Mouse (Mus musculus) left cerebral cortex, adult 8-10 months (tissue): ENCODE data around the gene Adgrl1. TPM values are rescaled to one million over a fixed set of nuclear protein-coding genes. Genes with fewer than 3 reads are reported as not detected.
"Not testable (repeated sequence)": the region's sequence is repeated elsewhere in the genome, so short reads cannot be mapped to it uniquely, and the experiment has no call there.

Source experiments
- DNase-seq, 2 experiments: peaks; one replicate each; pipeline ENCODE4 v3.0.0; 2022; ENCODE audit warnings: low spot score in 2 of 2
- total RNA-seq, 4 experiments: library from RNA; stranded (reverse); gene quantifications; 2 replicates each; pipeline ENCODE4 v1.2.4; 2022

Gene Adgrl1
- total RNA-seq, 4 experiments from 2014 or later: 330 to 370 (median 359) TPM

DNA sequence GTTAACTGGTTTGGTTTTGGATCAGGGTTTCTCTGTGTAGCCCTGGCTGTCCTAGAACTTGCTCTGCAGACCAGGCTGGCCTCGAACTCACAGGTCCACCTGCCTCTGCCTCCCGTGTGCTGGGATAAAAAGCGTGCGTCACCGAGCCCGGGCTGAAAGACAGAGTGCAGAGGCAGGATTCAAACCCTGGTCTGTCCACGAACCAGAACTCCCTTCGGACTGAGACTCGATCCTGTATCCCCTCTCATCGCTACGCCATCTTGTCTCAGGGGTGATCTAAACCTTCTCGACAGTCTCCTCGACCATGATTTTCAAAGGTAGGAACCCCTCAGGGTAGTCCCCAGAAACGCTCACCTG is 54.8 kb downstream of the Adgrl1 start:
- no peak for DNase-seq

DNA sequence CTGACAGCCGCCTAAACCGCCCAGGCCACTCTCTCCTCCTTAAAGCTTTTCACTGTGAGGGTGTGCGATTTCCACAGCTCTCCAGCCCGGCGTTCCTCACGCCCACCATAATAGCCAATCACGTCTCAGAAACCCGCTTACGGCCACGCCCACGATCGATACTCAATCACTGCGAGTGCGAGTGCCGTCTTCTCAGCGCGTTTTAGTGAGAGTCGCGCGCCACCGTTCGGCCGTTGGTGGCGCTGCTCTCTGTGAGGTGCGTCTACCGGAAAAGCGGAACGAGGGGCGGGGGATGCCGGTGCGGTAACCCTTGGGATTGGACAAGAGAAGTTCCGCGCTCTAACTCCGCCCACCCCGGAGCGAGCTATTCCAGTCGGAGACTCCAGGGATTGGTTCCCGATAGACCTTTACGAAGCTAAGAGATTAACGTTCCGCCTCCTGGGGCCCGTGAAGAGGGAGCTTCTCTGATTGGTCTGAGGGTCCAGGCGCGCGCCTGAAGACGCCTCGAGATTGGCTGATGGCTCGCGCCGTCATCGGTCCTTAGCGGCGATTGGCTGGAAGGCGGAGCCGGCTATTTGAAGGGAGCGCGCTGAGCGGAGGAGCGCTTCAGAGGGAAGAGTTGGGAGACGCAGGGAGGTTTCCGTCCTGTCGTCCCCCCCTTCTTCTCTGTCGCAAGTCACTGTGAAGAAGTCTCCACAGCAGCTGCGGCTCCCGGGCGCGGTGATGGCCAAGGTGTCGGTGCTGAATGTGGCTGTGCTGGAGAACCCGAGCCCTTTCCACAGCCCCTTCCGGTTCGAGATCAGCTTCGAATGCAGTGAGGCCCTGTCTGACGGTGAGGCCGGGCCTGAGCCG is 55.4 kb downstream of the Adgrl1 start, which contains the start of the genes Gm10644 and Asf1b:
TSS of gene Gm10644 (minus strand) at position 100 of the 852 bp plus-strand sequence.
TSS of gene Asf1b (plus strand) at position 402 of the 852 bp plus-strand sequence.
- peak; percentile 91 to 99 for DNase-seq

DNA sequence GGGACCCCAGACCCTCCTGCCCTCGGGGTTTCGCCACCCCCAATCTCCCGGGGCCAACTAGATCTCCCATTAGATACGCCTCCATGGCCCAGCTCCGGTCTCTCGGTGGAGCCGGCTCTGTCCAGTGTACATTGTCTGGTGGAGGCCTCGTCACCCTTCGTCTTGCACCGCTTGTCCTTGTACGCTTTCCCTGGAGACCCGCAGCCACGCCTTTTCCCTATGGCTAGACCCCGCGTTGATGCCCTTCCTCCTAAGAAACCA is 56.0 kb downstream of the Adgrl1 start:
- DNase-seq: no peak

DNA sequence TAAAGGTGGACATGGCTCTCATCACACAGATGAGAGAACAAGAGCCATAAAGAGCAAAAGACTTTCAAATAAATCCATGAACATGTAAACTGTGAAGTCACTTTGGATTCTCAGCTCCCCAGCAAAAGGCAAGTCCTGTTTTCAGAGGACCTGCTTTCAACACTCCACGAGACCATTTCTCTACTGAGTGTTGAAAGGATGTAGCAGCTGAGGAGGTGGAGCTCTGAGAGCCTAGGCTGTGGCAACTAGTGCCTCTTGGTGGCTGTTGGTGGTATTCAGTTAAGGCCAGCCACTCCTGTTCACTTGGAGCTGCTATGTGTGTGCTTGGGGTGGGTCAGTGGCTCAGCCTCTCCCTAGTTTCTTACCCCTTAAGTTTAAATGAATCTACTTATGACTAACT is 56.9 kb downstream of the Adgrl1 start:
- no peak for DNase-seq

DNA sequence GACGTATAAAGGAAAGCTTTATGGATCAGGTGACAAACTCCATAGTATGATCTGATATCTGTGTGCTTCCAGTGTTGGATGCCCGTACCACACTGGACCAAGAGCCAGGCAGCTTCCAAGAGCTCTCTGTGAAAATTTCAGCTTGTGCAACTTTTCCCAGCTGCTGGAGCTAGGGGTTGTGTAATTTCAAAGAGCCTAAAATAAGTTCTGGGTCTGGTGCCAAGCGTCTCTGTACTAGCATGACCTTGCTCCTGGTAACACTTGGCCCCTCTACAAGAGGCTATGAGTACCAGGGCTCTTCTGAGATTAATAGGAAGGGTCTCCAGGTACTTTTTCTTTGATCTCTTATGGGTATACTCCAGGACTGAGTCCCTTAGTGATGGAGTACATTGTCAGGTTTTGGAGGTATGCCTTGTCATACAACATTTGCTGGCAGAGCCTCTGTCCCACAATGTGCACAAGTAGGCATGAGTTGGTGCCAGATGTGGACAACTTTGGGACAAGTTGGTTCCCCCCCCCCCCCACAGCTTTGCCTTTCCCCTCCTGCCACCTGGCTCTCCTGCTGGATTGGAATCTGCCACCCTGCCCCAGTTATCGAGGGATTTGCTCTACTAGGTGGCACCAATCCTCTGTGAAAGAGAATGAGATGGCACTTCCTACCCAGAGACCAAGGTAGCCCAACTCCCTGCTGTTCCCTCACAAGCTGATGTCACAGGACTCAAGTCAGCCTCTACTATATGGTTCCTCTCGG is 64.3 kb downstream of the Adgrl1 start:
- DNase-seq: no peak

DNA sequence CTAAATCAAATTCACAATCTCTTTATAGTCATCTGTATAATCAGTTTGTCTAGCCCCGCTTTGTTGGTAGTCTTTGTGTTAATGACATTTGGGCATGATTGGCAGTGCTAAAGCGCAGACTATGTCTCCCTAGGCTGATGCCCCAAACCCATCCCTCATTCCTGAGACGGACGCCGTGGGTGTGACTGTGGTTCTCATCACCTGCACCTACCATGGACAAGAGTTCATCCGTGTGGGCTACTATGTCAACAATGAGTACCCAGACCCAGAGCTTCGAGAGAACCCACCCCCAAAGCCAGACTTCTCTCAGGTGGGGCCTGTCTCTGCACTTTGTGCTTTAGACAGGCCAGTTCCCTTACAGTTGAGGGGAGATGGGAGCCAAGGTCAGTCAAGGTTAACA is 67.8 kb downstream of the Adgrl1 start:
- no peak for DNase-seq

DNA sequence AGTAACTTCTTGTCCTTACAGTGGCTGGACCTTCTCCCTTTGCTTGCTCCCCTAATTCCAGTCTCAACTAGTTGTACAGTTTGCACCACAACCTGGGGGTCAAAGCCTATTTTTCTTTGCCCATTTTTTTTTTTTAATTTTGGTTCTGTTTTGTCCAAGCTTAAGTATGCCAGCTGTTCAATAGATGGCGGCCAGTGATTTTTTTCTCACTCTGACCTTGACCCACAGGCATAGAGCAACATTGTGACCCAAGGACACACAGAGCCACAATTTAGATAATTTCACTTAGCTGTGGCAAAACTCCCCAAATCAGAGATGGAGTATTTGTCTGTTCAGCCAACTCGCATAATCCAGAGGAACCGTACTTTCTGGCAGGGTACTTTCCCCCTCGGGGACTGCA is 71.2 kb downstream of the Adgrl1 start:
- DNase-seq: no peak

- DNase-seq: no peak
These were observed 71.8 kb downstream of the Adgrl1 start for GRCm38 (mm10) chr8:83971661-83972060.

DNA sequence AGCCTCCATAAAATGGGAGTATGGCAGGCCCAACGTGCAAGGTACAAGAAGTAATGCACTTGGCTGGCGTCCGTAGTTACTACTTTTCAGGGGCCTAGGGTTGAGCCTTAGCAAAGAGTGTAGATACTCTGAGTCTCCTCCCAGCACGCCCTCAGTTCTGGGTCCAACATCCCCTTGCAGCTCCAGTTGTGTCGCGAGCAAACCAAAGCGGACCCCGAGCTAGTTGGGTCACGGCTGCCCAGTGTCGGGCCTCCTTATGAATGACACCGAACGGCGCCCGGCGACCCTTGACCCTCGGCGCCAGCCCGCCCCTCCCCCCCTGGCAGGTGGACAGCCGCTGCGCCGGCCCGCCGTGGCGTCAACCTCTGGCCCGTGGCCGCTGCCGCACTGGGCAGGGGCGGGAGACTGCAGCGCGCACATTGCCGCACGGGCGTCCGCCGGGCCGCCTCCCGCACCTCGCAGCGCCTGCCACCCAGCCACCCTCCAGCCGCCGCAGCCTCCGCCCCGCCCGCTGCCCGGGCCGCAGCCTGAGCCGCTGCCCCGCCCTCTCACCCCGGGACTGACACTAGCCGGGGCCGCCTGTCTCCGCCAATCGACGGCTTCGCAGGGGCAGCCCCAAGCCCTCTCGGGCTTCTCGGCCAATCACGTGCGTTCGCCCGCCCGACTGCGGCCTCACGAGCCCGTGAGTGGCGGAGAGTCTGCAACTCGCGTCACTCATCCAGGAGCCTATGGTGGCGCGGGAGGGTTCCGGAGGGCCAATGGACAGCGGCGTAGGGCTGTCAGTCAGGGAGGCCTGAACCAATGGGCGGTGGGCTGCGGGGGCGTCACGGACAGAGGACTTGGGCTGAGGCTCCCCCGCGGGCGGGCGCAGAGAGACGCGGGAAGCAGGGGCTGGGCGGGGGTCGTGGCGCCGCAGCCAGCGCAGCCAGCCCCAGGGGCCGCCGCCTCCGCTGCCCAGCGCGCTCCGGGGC is 72.5 kb downstream of the Adgrl1 start, which contains the start of gene Prkaca:
TSS of gene Prkaca (plus strand) at position 844 of the 971 bp plus-strand sequence.
- peak; percentile 96 to 100 for DNase-seq

DNA sequence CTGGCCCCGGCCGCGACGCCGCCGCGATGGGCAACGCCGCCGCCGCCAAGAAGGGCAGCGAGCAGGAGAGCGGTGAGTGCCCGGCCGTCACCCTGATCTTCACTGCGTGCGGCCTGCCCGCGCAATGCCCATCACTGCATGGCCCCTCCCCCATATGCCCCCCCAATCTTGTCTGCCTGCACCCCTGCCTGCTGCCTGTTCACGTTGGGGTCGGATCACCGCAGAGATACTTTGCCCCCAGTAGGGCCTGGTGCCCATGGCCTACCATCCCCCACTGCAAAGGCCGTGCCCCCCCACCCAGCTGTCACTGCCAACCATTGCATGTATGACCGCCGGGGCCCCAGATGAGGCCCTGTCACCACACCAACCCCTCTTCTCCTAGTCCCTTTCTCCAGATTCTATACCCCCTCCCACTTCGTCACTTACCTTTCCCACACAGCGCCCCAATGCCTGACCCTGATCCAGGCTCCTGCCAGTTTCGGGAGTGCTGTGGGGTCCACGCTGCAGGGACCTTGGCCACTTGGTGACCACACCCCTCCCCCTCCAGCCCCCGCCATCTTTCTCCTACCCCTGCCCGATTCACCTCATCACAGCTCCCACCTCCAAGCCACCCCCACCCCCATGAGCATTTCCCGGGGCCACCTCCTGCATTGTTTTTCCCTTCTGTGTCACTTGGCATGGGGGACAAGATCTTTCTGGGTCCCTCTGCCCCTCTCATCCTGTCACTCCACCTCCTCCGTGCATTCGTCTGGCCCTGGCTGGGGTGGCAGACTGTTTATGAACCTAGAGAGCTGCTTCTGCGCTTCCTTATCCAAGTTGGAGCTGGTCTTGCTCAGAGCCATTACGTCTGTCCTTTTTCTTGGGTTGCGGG is 73.5 kb downstream of the Adgrl1 start:
- no peak for DNase-seq

- DNase-seq: no peak
These were observed 74.6 kb downstream of the Adgrl1 start for GRCm38 (mm10) chr8:83974521-83974920.

DNA sequence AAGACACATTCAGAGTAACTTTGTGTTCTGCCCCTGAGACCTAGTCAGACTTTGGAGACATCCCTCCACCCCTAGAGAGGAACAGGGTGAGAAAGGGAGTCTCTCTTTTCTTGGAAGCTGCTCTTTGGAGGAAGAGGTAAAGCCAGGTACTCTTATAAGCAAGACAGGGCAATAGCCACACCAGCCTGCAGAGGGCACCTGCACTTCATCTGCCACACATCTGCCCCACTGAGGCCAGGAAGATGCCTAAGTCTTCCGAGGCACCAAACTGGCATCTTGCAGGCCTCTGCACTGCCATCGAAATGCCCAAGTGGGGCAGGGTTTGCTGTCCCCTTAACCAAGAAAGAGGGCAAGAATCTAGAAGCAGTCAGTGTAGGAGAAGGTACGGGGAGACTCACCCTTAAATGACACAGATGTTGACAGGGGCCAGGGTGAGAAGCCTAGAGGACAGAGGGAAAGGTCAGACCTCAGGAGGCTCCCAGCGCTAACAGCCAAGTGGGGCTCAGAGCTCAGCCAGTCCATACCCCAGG is 76.3 kb downstream of the Adgrl1 start:
- DNase-seq: no peak

- DNase-seq: no peak
These were observed 77.0 kb downstream of the Adgrl1 start for GRCm38 (mm10) chr8:83976779-83977350.

DNA sequence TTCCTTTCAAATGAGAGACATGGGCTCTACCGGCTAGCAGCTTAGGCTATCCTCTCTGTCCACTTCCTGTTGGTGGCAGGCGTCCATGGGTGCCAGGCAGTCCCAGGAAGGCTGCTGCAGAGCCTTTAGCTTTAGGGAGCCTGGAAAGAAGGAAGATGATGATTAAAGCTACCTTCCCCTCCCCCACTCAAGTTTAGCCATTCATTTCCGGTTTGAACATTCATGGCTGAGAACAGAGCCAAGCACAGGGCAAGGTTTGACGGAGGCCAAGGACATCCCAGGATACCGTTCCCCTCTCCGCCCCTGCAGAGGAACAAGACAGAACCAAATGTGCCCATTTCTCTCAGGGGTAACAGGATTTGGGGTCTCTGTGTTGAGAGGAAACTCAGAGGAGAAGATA is 77.7 kb downstream of the Adgrl1 start:
- DNase-seq: no peak

GRCm38 (mm10) chr8:83978200-83978599 is 78.3 kb downstream of the Adgrl1 start:
- DNase-seq: no peak

GRCm38 (mm10) chr8:83980250-83980649 is 80.3 kb downstream of the Adgrl1 start:
- DNase-seq: no peak

GRCm38 (mm10) chr8:83980845-83981244 is 80.9 kb downstream of the Adgrl1 start:
- no peak for DNase-seq

- DNase-seq: no peak
These were observed 81.6 kb downstream of the Adgrl1 start for GRCm38 (mm10) chr8:83981533-83981932.

DNA sequence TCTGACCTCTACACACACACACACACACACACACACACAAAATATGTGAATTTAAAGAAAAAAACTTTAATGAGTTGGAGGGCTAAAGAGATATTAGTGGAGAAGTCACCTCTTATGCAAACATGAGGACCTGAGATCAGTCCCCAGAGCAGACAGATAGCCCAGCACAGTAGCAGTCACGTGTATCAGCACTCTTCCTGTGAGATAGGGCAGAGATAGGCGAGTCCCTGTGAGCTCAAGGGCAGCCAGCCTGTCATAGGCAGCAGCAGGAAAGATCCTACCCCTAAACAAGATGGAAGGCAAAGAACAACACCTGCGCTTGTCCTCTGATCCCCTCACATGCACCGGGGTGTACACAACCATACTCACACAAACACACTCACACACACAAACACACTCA is 82.5 kb downstream of the Adgrl1 start:
- DNase-seq: no peak

- not testable (repeated sequence) for DNase-seq
These were observed 83.3 kb downstream of the Adgrl1 start for GRCm38 (mm10) chr8:83983222-83983621.
